Mouse (Mus musculus) liver, embryonic 16.5 days (tissue): Measurements from ENCODE around the gene Zc2hc1c. TPM values are rescaled to one million over a fixed set of nuclear protein-coding genes. Genes with fewer than 3 reads are reported as not detected.

Experiments used
- ATAC-seq: fragments of 200-750 bp; cut with Nextera tagmentation; 2 replicates; pipeline ENCODE4 v1.8.0; 2017; ENCODE audit warnings: low read depth, mild to moderate bottlenecking, moderate number of reproducible peaks, moderate library complexity
- H3K27ac ChIP-seq: fragments of 300-500 bp; sonication (generic); 2 replicates; pipeline ENCODE4 v1.5.1; 2014; ENCODE audit warnings: mild to moderate bottlenecking, low read length
- H3K27me3 ChIP-seq: fragments of 300-500 bp; sonication (generic); 2 replicates; pipeline ENCODE4 v1.6.1; 2014; ENCODE audit warnings: low read depth, low read length, mixed read lengths; ENCODE audit not compliant: control insufficient read depth, insufficient read depth
- H3K36me3 ChIP-seq: fragments of 300-500 bp; sonication (generic); 2 replicates; pipeline ENCODE4 v1.6.1; 2014; ENCODE audit warnings: mild to moderate bottlenecking; ENCODE audit not compliant: control insufficient read depth, insufficient read depth
- H3K4me1 ChIP-seq: fragments of 300-500 bp; sonication (generic); 2 replicates; pipeline ENCODE4 v1.6.1; 2014; ENCODE audit warnings: low read depth, low read length, mixed read lengths; ENCODE audit not compliant: control insufficient read depth
- H3K4me2 ChIP-seq: fragments of 300-500 bp; sonication (generic); 2 replicates; pipeline ENCODE4 v1.6.1; 2014; ENCODE audit warnings: low read depth, low read length, mixed read lengths
- H3K4me3 ChIP-seq: fragments of 300-500 bp; sonication (generic); 2 replicates; pipeline ENCODE4 v1.5.1; 2014; ENCODE audit warnings: low read depth, mild to moderate bottlenecking, low read length
- H3K9ac ChIP-seq: fragments of 300-500 bp; sonication (generic); 2 replicates; pipeline ENCODE4 v1.6.1; 2014; ENCODE audit warnings: low read depth, low read length
- H3K9me3 ChIP-seq: fragments of 300-500 bp; sonication (generic); replicated peaks from 2 replicates; pipeline ENCODE4 v1.6.1; 2016; ENCODE audit warnings: low read length; ENCODE audit not compliant: control insufficient read depth
- WGBS: fragments of 180-500 bp; shearing (Covaris S2); extraction: QIAGEN DNeasy Blood & Tissue Kit; methylation state at CpG from one replicate; pipeline ENCODE4 v1.1.7; 2014; ENCODE audit not compliant: insufficient replicate concordance; 5-methylcytosine and 5-hydroxymethylcytosine counted together
- polyA plus RNA-seq: library from polyadenylated mRNA; unstranded; fragments of >200 nt; fragmentation: Nextera tagmentation; extraction: Ambion mirVana; gene quantifications from 2 replicates; pipeline ENCODE4 v1.2.1, GENCODE M21; 2015

Gene Zc2hc1c
- polyA plus RNA-seq, 1 experiment from 2014 or later = 0.13 TPM

GRCm38 (mm10) chr12:85303256-85303655, 14.9 kb downstream of the Zc2hc1c start:
- H3K4me3 ChIP-seq = no peak overlapping the region
- 71% methylated on average over 2 of the region's 2 CpGs for WGBS
- H3K27me3 ChIP-seq = no peaks in the 10 kb centered on the region
- H3K27ac ChIP-seq = no peak overlapping the region
- H3K9ac ChIP-seq = no peak overlapping the region
- no peak overlapping the region for H3K4me2 ChIP-seq
- H3K36me3 ChIP-seq = peaks cover 46% of the 10 kb centered on the region
- ATAC-seq = no peak
- peaks cover 3% of the 10 kb centered on the region for H3K4me1 ChIP-seq
- no peaks in the 10 kb centered on the region for H3K9me3 ChIP-seq

DNA sequence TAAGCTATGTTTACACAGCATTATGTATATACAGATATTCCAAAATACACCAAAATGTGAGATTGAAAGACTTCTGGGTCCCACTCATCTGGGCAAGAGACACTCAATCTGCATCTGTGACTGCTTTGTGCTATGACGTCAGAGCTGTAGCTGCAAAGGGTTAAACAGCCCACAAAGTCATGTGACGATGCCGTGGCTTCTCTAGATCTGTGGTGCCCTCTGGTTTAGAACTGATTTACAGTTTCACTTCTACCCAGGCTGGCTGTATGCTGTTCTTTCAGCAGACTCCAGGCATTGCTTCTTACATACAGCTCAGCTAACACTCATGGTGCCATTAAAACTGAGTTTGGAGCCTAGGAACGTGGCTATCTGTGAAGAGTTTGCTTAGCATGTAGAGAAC, 16.3 kb downstream of the Zc2hc1c start:
- Histone ChIP-seq H3K9me3 (no peaks in the 10 kb centered on the region), H3K9ac (no peak overlapping the region), H3K36me3 (peaks cover 50% of the 10 kb centered on the region), H3K27me3 (no peaks in the 10 kb centered on the region), H3K27ac (no peak overlapping the region), H3K4me2 (peak overlapping the region; percentile 54; the same call in 1 of the 2 replicates), H3K4me3 (no peak overlapping the region), H3K4me1 (peaks cover 3% of the 10 kb centered on the region)
- WGBS = 52% methylated on average over 4 of the region's 4 CpGs
- no peak for ATAC-seq

- Histone ChIP-seq H3K27me3 (no peaks in the 10 kb centered on the region), H3K4me3 (peak overlapping the region; percentile 42; the same call in 1 of the 2 replicates), H3K36me3 (peaks cover 51% of the 10 kb centered on the region), H3K9ac (no peak overlapping the region), H3K27ac (no peak overlapping the region), H3K4me1 (peaks cover 3% of the 10 kb centered on the region), H3K4me2 (peak overlapping the region; percentile 54), H3K9me3 (no peaks in the 10 kb centered on the region)
- peak; percentile 59; the same call in 1 of the 2 replicates for ATAC-seq
- WGBS = 43% methylated on average over 16 of the region's 16 CpGs
Measured at GRCm38 (mm10) chr12:85305247-85305892, 17.0 kb downstream of the Zc2hc1c start.

DNA sequence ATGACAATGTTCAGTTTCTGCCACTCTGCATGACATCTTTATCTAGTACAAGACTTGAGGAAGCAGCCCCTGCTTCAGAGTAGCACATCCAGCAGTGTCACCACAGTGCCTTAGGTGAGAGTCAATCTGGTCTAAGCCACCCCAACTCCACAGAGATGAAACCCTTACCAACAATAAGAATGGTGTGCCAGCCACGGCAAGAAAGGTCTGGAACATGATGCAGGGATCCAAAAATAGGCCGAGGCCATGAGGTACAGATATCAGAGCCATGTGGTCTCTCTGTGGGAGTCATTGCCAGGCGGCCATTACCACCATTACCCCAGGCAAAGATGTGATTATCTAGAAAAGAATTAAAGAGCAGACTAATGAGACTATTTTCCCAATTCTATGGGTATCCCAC, 20.3 kb downstream of the Zc2hc1c start:
- 61% methylated on average over 3 of the region's 3 CpGs for WGBS
- H3K27ac ChIP-seq = no peak overlapping the region
- no peak overlapping the region for H3K9ac ChIP-seq

DNA sequence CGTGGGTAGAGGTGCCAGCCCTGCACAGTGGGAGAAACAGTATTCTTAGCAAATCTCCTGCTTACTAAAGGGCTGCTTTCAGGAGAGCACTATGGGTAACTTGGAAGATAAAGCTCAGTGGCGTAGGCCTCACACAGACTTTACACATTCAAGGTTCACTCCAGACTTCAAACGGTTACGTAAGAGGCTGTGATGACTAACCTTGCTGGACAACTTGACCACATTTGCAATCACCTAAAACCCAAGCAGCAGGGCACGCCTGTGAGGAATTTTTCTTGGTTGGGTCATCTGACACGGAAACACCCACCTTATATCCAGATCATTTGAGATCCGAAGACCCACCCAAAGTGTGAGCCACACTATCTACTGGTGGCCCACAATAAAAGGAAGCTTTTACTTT, 41.8 kb downstream of the Zc2hc1c start:
- WGBS = 76% methylated on average over 7 of the region's 7 CpGs
- H3K4me2 ChIP-seq = no peak overlapping the region
- H3K9me3 ChIP-seq = no peaks in the 10 kb centered on the region
- H3K9ac ChIP-seq = no peak overlapping the region
- peaks cover 33% of the 10 kb centered on the region for H3K36me3 ChIP-seq
- ATAC-seq = peak; percentile 35; the same call in 1 of the 2 replicates
- no peaks in the 10 kb centered on the region for H3K27me3 ChIP-seq
- no peak overlapping the region for H3K4me3 ChIP-seq
- no peaks in the 10 kb centered on the region; the same call in 1 of the 2 replicates for H3K4me1 ChIP-seq
- no peak overlapping the region for H3K27ac ChIP-seq

More for the DNA sequence above, 20.3 kb downstream of the Zc2hc1c start:
- ATAC-seq = no peak
- no peaks in the 10 kb centered on the region for H3K9me3 ChIP-seq
- H3K4me2 ChIP-seq = no peak overlapping the region
- H3K36me3 ChIP-seq = peaks cover 37% of the 10 kb centered on the region
- peaks cover 3% of the 10 kb centered on the region for H3K4me1 ChIP-seq
- no peak overlapping the region for H3K4me3 ChIP-seq
- H3K27me3 ChIP-seq = no peaks in the 10 kb centered on the region

DNA sequence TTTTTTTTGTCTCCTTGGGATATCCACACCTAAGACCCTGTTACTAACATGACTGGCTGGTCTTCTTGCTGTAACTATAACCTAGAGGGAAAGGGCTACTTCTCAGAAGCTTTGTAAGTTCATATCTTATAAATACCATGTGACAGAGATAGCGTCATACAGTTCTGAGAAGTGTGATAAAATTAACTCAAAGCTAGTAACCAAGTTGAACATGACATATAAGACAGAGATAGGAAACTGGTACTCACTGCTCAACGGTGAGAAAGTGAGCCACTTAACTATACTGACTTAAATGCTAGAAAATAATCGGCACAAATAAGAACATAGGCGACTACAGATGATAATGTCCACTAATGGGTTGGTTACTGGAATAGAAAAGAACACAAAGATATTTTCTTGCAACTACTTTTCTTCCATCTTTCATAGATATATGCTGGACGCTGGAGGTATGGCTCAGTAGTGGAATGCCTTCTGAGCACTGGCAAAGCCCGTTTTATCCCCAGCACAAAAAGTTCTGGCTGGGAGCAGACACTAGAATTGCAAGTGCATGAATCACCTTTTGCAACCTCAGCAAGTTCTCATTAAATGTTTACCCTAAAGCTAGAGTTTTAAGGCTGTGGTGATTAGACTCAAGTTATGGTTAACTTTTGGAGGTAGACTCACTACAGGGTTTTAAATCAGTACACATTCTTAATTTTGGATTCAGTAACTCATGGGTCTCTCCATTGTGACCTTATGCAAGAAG, 49.3 kb downstream of the Zc2hc1c start:
- Histone ChIP-seq H3K9me3 (no peaks in the 10 kb centered on the region), H3K27ac (peak overlapping the region; percentile 53), H3K4me2 (peak overlapping the region; percentile 73), H3K27me3 (no peaks in the 10 kb centered on the region), H3K4me3 (peak overlapping the region; percentile 88), H3K9ac (peak overlapping the region; percentile 91; the same call in 1 of the 2 replicates), H3K4me1 (peaks cover 23% of the 10 kb centered on the region), H3K36me3 (peaks cover 15% of the 10 kb centered on the region)
- ATAC-seq = peak; percentile 35
- 38% methylated on average over 6 of the region's 6 CpGs for WGBS

- Histone ChIP-seq H3K4me1 (peaks cover 23% of the 10 kb centered on the region), H3K27ac (peak overlapping the region; percentile 91), H3K27me3 (no peaks in the 10 kb centered on the region), H3K4me3 (peak overlapping the region; percentile 88), H3K4me2 (peak overlapping the region; percentile 73), H3K9ac (peak overlapping the region; percentile 91), H3K9me3 (no peaks in the 10 kb centered on the region), H3K36me3 (peaks cover 12% of the 10 kb centered on the region)
- ATAC-seq = peak; percentile 71
- WGBS = under 1% methylated on average over 42 of the region's 42 CpGs
Measured at GRCm38 (mm10) chr12:85338815-85339214, 50.4 kb downstream of the Zc2hc1c start.

- Histone ChIP-seq H3K4me1 (peaks cover 23% of the 10 kb centered on the region), H3K36me3 (peaks cover 11% of the 10 kb centered on the region), H3K4me3 (peak within 1 kb of the TSS; percentile 88), H3K9me3 (no peaks in the 10 kb centered on the region), H3K9ac (peak within 1 kb of the TSS; percentile 91), H3K4me2 (peak within 1 kb of the TSS; percentile 73), H3K27ac (peak within 1 kb of the TSS; percentile 91), H3K27me3 (no peaks in the 10 kb centered on the region)
- 0% methylated on average over 36 of the region's 36 CpGs for WGBS
- peak; percentile 87 for ATAC-seq
Measured at GRCm38 (mm10) chr12:85339243-85339729, 50.9 kb downstream of the Zc2hc1c start, which contains the start of gene Nek9. TSS of gene Nek9 (minus strand) at chr12:85339362.
